Mouse (Mus musculus) stomach, embryonic 16.5 days (tissue): ENCODE measurements around the gene Snrnp25. TPM values are rescaled to one million over a fixed set of nuclear protein-coding genes. Genes with fewer than 3 reads are reported as not detected.

Experiments
- ATAC-seq: fragments of 200-750 bp; cut with Nextera tagmentation; 2 replicates; pipeline ENCODE4 v1.8.0; 2017; ENCODE audit warnings: moderate number of reproducible peaks, moderate TSS enrichment; ENCODE audit not compliant: insufficient read depth, low FRiP score
- H3K27ac ChIP-seq: fragments of 300-500 bp; sonication (generic); 2 replicates; pipeline ENCODE4 v1.5.1; 2014; ENCODE audit warnings: low read length
- H3K27me3 ChIP-seq: fragments of 300-500 bp; sonication (generic); 2 replicates; pipeline ENCODE4 v1.6.1; 2014; ENCODE audit warnings: low read length, control low read depth, mixed read lengths; ENCODE audit not compliant: control insufficient read depth, insufficient read depth
- H3K36me3 ChIP-seq: fragments of 300-500 bp; sonication (generic); 2 replicates; pipeline ENCODE4 v1.6.1; 2014; ENCODE audit warnings: low read length; ENCODE audit not compliant: control insufficient read depth, insufficient read depth
- H3K4me1 ChIP-seq: fragments of 300-500 bp; sonication (generic); 2 replicates; pipeline ENCODE4 v1.6.1; 2014; ENCODE audit warnings: low read length, control low read depth, mixed read lengths; ENCODE audit not compliant: control insufficient read depth, insufficient read depth
- H3K4me2 ChIP-seq: fragments of 300-500 bp; sonication (generic); 2 replicates; pipeline ENCODE4 v1.6.1; 2014; ENCODE audit warnings: low read depth, low read length, mixed read lengths
- H3K4me3 ChIP-seq: fragments of 300-500 bp; sonication (generic); replicated peaks from 2 replicates; pipeline ENCODE4 v1.5.1; 2014; ENCODE audit warnings: mild to moderate bottlenecking, low read length
- H3K9ac ChIP-seq: fragments of 300-500 bp; sonication (generic); 2 replicates; pipeline ENCODE4 v1.6.1; 2014; ENCODE audit warnings: low read length
- H3K9me3 ChIP-seq: fragments of 300-500 bp; sonication (generic); replicated peaks from 2 replicates; pipeline ENCODE4 v1.6.1; 2016; ENCODE audit warnings: low read length, control low read depth; ENCODE audit not compliant: control insufficient read depth
- WGBS: fragments of 180-500 bp; shearing (Covaris S2); extraction: QIAGEN DNeasy Blood & Tissue Kit; methylation state at CpG from one replicate; pipeline ENCODE4 v1.1.7; 2014; 5-methylcytosine and 5-hydroxymethylcytosine counted together
- polyA plus RNA-seq: library from polyadenylated mRNA; unstranded; fragments of >200 nt; fragmentation: Nextera tagmentation; extraction: Ambion mirVana; gene quantifications from 2 replicates; pipeline ENCODE4 v1.2.1, GENCODE M21; 2015

The Snrnp25 gene
- polyA plus RNA-seq, 1 experiment from 2014 or later: 44.9 TPM

DNA sequence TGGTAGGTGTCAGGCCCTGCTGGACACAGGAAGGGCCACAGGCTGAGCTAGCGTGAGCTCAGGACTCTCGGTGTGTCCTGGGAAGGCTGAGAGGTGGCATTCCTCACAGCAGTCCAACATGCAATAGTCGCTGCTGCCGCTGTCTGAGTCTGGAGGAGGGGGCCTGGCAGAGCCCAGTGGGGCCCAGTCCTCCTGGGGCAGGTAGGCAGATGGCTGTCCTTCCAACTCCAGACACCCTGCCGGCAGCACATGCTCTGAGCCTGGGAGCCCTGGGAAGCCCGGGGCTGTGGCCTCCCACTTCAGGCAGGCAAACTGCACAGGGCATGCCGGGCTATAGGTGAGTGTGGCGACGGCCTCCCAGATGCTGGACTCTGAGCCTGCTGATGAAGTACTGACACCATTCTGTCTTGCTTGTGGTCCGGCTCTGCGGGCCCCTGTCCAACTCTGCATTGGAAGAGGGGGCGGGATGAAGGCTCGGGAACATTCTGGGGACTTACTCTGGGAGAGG lies 14.6 kb upstream of the Snrnp25 start:
- no peak for ATAC-seq
- WGBS: 73% methylated on average over 13 of the region's 13 CpGs
- Histone ChIP-seq H3K9me3 (no peaks in the 10 kb centered on the region), H3K4me3 (no peak overlapping the region), H3K36me3 (no peaks in the 10 kb centered on the region), H3K27ac (no peak overlapping the region), H3K4me2 (no peak overlapping the region), H3K27me3 (no peaks in the 10 kb centered on the region), H3K4me1 (no peaks in the 10 kb centered on the region), H3K9ac (no peak overlapping the region)

- no peaks in the 10 kb centered on the region for H3K27me3 ChIP-seq
- no peak overlapping the region for H3K9ac ChIP-seq
- H3K9me3 ChIP-seq: no peaks in the 10 kb centered on the region
- 81% methylated on average over 10 of the region's 10 CpGs for WGBS
- no peak overlapping the region for H3K4me3 ChIP-seq
- no peak overlapping the region for H3K4me2 ChIP-seq
- H3K36me3 ChIP-seq: no peaks in the 10 kb centered on the region
- no peak overlapping the region for H3K27ac ChIP-seq
- ATAC-seq: no peak
- H3K4me1 ChIP-seq: no peaks in the 10 kb centered on the region
Observed at GRCm38 (mm10) chr11:32193156-32193555, 12.1 kb upstream of the Snrnp25 start.

DNA sequence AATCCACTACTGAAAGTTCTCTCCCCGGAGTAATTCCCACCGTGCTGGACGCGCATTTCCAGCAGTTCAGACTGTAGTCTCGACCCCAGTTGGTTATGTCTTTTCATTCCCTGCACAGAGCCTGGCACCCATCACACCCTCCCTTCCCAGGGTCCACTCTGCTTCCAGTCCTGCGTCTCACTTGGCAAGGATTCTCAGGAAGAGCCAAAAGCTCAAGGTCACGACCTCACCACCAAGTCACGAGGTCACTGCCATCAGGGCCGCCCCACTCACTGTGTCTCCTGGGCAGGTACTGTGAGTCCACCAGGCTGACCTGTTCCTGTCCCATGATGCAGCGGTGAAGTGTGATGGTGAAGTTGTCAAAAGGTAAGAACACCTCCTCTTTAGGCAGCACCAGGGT lies 11.1 kb upstream of the Snrnp25 start:
- Histone ChIP-seq H3K9ac (no peak overlapping the region), H3K4me1 (no peaks in the 10 kb centered on the region), H3K4me3 (no peak overlapping the region), H3K36me3 (no peaks in the 10 kb centered on the region), H3K4me2 (no peak overlapping the region), H3K27ac (no peak overlapping the region), H3K27me3 (no peaks in the 10 kb centered on the region), H3K9me3 (no peaks in the 10 kb centered on the region)
- ATAC-seq: no peak
- WGBS: 75% methylated on average over 10 of the region's 10 CpGs

GRCm38 (mm10) chr11:32194626-32195025 lies 10.6 kb upstream of the Snrnp25 start:
- no peaks in the 10 kb centered on the region for H3K4me1 ChIP-seq
- ATAC-seq: no peak
- H3K9ac ChIP-seq: no peak overlapping the region
- H3K4me3 ChIP-seq: no peak overlapping the region
- H3K9me3 ChIP-seq: no peaks in the 10 kb centered on the region
- 75% methylated on average over 5 of the region's 5 CpGs for WGBS
- H3K4me2 ChIP-seq: no peak overlapping the region
- no peaks in the 10 kb centered on the region for H3K36me3 ChIP-seq
- H3K27ac ChIP-seq: no peak overlapping the region
- H3K27me3 ChIP-seq: no peaks in the 10 kb centered on the region

DNA sequence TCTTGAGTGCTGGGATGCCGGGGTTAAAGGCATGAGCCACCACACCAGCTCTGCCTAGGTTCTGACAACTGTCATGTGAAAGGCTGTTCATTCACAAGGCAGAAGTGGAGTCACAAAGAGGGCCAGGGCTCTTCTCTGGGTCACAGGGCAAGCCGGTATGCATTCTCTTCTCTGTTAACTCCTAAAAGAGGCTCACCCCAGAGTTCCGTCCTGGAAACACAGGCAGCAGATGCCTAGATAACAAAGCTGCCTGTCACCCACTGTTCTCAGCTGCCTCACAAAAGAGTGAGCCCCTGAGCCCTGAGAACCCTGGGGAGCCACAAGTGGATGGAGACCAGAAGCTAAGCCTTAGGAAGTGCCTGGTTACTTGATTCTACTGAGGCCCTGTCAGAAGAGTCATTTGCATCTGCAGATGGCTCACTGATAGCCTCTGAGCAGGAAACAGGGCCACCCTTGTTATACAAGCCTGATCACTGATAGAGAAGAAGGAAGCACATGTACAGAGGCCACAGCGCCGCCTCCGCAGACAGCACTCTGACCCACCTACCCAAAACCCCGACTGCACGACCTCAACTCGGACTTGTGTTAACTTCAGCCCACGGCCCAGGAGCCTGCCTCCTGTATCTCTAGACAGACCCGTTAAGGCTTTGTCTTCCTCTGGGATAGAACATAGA lies 9.2 kb upstream of the Snrnp25 start:
- Histone ChIP-seq H3K4me1 (no peaks in the 10 kb centered on the region), H3K4me3 (no peak overlapping the region), H3K9ac (no peak overlapping the region), H3K27me3 (no peaks in the 10 kb centered on the region), H3K36me3 (no peaks in the 10 kb centered on the region), H3K4me2 (no peak overlapping the region), H3K27ac (no peak overlapping the region), H3K9me3 (no peaks in the 10 kb centered on the region)
- no peak for ATAC-seq
- WGBS: 32% methylated on average over 11 of the region's 11 CpGs

GRCm38 (mm10) chr11:32196727-32197126 lies 8.5 kb upstream of the Snrnp25 start:
- no peak for ATAC-seq
- H3K4me3 ChIP-seq: no peak overlapping the region
- no peak overlapping the region for H3K4me2 ChIP-seq
- H3K9me3 ChIP-seq: no peaks in the 10 kb centered on the region
- 63% methylated on average over 6 of the region's 6 CpGs for WGBS
- no peaks in the 10 kb centered on the region for H3K36me3 ChIP-seq
- no peak overlapping the region for H3K9ac ChIP-seq
- no peak overlapping the region for H3K27ac ChIP-seq
- H3K27me3 ChIP-seq: no peaks in the 10 kb centered on the region
- no peaks in the 10 kb centered on the region for H3K4me1 ChIP-seq

- no peak for ATAC-seq
- Histone ChIP-seq H3K9ac (no peak overlapping the region), H3K27ac (no peak overlapping the region), H3K9me3 (no peaks in the 10 kb centered on the region), H3K27me3 (no peaks in the 10 kb centered on the region), H3K4me3 (no peak overlapping the region), H3K4me2 (no peak overlapping the region), H3K4me1 (no peaks in the 10 kb centered on the region), H3K36me3 (no peaks in the 10 kb centered on the region)
- 43% methylated on average over 3 of the region's 3 CpGs for WGBS
Observed at GRCm38 (mm10) chr11:32197766-32198165, 7.4 kb upstream of the Snrnp25 start.

DNA sequence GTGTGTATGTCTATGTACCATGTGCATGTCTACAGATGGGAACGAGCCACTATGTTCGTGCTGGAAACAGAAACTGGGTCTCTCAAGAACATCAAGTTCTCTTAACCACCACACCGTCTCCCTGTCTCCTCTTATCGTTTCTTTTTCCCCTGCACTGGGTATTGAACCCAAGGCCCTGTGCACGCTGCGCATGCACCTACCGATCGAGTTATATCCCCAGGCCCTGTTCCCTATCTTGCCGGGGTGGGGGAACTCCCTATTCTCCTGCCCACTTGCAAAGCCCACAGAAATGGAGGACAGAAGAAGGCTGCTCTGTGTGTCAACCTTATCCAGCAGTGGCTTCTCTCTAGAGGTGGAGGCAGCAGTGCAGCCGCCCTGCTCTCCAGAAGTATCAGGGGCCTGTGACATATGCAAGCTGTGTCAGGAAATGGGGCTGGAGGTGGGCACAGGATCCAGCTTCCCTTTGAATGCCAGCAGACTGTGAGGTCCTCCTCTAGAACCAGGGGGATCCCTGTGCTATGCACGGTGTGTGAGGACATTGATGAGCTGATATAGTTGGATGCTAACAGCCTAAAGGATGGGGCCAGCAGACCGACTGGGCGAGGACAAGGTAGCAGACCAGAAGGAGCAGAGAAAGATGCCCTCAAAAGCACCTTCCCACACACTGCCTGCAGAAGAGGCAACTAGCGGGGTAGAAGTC lies 6.8 kb upstream of the Snrnp25 start:
- no peak for ATAC-seq
- Histone ChIP-seq H3K9me3 (no peaks in the 10 kb centered on the region), H3K4me3 (no peak overlapping the region), H3K9ac (no peak overlapping the region), H3K27me3 (no peaks in the 10 kb centered on the region), H3K4me1 (no peaks in the 10 kb centered on the region), H3K4me2 (no peak overlapping the region), H3K27ac (no peak overlapping the region), H3K36me3 (no peaks in the 10 kb centered on the region)
- 64% methylated on average over 14 of the region's 14 CpGs for WGBS

- Histone ChIP-seq H3K27me3 (no peaks in the 10 kb centered on the region), H3K9me3 (no peaks in the 10 kb centered on the region), H3K36me3 (no peaks in the 10 kb centered on the region), H3K9ac (no peak overlapping the region; the same call in 1 of the 2 replicates), H3K27ac (no peak overlapping the region), H3K4me2 (no peak overlapping the region), H3K4me3 (no peak overlapping the region), H3K4me1 (no peaks in the 10 kb centered on the region)
- no peak for ATAC-seq
- WGBS: 44% methylated on average over 6 of the region's 6 CpGs
Observed at GRCm38 (mm10) chr11:32199230-32199629, 6.0 kb upstream of the Snrnp25 start.
